Mouse (Mus musculus): ENCODE data around the gene Stx1a.

GRCm38 (mm10) chr5:135035608-135036359 lies 12.5 kb downstream of the Stx1a start:
- TF ChIP-seq CTCF (IDR thresholded peaks at IDR 0.05; ENCODE audit: control insufficient read depth, insufficient read depth, insufficient read length) (no peak), MAX (IDR thresholded peaks at IDR 0.05) (no peak), MYOD1 (IDR thresholded peaks at IDR 0.05; ENCODE audit: control insufficient read depth, insufficient read length, low read depth) (no peak), CEBPB (IDR thresholded peaks at IDR 0.05; ENCODE audit: low read depth) (no peak), MYOG (IDR thresholded peaks at IDR 0.05; ENCODE audit: control insufficient read depth, extremely low read depth, insufficient read length) (no peak)
